Mouse (Mus musculus): ENCODE results near the gene Tspan9. TPM values are rescaled to one million over a fixed set of nuclear protein-coding genes. Genes with fewer than 3 reads are reported as not detected.
A peak's percentile ranks its signal among the peaks of the same experiment; 100 is the strongest.

Gene Tspan9
- polyA plus RNA-seq, 1 experiment from 2014 or later: 102 TPM

- no peak for ATAC-seq
- H3K9ac ChIP-seq: no peak overlapping the region
- no peaks in the 10 kb centered on the region for H3K27me3 ChIP-seq (replicated peaks)
- no peaks in the 10 kb centered on the region for H3K9me3 ChIP-seq
- no peak overlapping the region for H3K27ac ChIP-seq
- H3K4me3 ChIP-seq (replicated peaks): no peak overlapping the region
- no peak overlapping the region for H3K4me2 ChIP-seq (replicated peaks)
- H3K4me1 ChIP-seq (replicated peaks): peaks cover 19% of the 10 kb centered on the region
- H3K36me3 ChIP-seq: no peaks in the 10 kb centered on the region
- 88% methylated on average over 8 of the region's 8 CpGs for WGBS
These were observed 117.4 kb downstream of the Tspan9 start for GRCm38 (mm10) chr6:128025997-128026396.

DNA sequence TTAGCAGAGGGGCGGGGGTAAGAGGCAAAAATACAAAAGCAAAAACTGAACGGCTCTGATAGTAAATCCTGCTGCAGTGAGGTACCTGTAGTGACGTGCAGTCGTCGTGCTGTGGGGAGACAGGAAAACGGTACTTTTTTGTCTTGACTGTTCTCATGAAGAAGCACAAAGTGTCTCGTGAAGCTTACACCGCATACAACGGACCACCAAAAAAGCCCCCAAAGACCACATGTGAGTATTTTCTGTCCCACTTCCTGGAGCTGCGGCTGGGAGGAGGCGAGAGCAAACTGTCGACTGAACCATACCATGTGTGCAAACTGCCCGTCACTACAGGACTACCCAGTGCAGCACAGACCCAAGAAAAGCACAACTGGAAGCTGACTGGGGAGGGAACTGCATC is 117.8 kb downstream of the Tspan9 start:
- H3K36me3 ChIP-seq: no peaks in the 10 kb centered on the region
- H3K27ac ChIP-seq: no peak overlapping the region
- ATAC-seq: no peak
- H3K4me2 ChIP-seq (replicated peaks): no peak overlapping the region
- H3K4me1 ChIP-seq (replicated peaks): peaks cover 21% of the 10 kb centered on the region
- no peak overlapping the region for H3K4me3 ChIP-seq (replicated peaks)
- no peaks in the 10 kb centered on the region for H3K9me3 ChIP-seq
- H3K9ac ChIP-seq: no peak overlapping the region
- H3K27me3 ChIP-seq (replicated peaks): no peaks in the 10 kb centered on the region
- WGBS: 82% methylated on average over 13 of the region's 13 CpGs

GRCm38 (mm10) chr6:128022207-128022606 is 121.2 kb downstream of the Tspan9 start:
- Histone ChIP-seq H3K27me3 (replicated peaks) (no peaks in the 10 kb centered on the region), H3K27ac (peak overlapping the region; percentile 75), H3K9ac (0 out of 2 replicates have a peak overlapping the region, but pooled peaks have one; percentile 12), H3K9me3 (no peaks in the 10 kb centered on the region), H3K4me2 (replicated peaks) (no peak overlapping the region), H3K4me1 (replicated peaks) (peaks cover 21% of the 10 kb centered on the region), H3K36me3 (no peaks in the 10 kb centered on the region), H3K4me3 (replicated peaks) (no peak overlapping the region)
- WGBS: 47% methylated on average over 6 of the region's 6 CpGs
- ATAC-seq: no peak

- Histone ChIP-seq H3K36me3 (no peaks in the 10 kb centered on the region), H3K27ac (peak overlapping the region; percentile 75), H3K4me2 (replicated peaks) (0 out of 2 replicates have a peak overlapping the region, but pooled peaks have one; percentile 3), H3K9ac (no peak overlapping the region; the same call in 1 of the 2 replicates), H3K4me1 (replicated peaks) (peaks cover 21% of the 10 kb centered on the region), H3K27me3 (replicated peaks) (no peaks in the 10 kb centered on the region), H3K4me3 (replicated peaks) (no peak overlapping the region), H3K9me3 (no peaks in the 10 kb centered on the region)
- ATAC-seq: no peak
- WGBS: 70% methylated on average over 5 of the region's 5 CpGs
These were observed 121.5 kb downstream of the Tspan9 start for GRCm38 (mm10) chr6:128021931-128022202.

DNA sequence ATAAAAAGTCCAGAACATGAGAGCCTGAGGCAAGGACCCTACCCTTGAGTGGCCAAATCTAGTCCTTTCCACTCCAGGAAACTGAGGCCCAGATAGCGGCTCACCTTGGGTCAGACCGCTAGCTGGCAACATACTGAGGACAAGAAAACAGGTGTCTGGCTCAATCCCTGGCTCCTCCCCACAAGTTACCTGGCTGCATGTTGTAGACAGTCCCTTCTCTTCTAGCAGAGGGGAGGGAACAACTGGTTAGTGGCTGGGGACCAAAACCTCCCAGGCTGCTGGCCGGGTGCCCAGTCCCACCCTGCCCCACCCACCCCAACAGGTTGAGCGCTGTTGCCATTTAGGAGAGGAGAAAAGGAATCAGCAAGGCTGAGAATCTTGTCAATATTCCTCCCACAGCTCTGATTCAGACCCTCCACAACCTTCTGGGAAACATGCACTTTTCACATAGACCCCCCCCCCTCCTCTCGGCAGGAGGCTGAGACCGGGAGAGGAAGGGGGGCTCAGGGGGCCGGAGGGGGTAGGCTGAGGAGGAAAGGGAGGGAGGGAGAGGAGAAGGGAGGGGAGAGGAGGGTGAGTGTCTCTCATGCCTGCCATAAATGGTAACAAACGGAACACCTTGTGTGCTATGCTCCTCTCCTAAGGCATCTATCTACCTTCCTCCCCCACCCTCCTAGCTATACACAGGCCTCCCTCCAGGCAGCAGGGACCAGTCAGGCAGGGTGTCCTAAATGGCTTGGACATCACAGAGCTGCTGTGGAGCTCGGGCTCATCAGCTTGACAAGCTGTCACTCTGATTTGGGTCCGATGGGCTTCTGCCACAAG is 122.1 kb downstream of the Tspan9 start:
- H3K36me3 ChIP-seq: no peaks in the 10 kb centered on the region
- no peak overlapping the region; the same call in 1 of the 2 replicates for H3K9ac ChIP-seq
- H3K27ac ChIP-seq: peak overlapping the region; percentile 75
- H3K9me3 ChIP-seq: no peaks in the 10 kb centered on the region
- ATAC-seq: peak; percentile 74
- peaks cover 21% of the 10 kb centered on the region for H3K4me1 ChIP-seq (replicated peaks)
- WGBS: 30% methylated on average over 9 of the region's 10 CpGs
- no peak overlapping the region for H3K4me3 ChIP-seq (replicated peaks)
- no peaks in the 10 kb centered on the region for H3K27me3 ChIP-seq (replicated peaks)
- H3K4me2 ChIP-seq (replicated peaks): 0 out of 2 replicates have a peak overlapping the region, but pooled peaks have one; percentile 3

DNA sequence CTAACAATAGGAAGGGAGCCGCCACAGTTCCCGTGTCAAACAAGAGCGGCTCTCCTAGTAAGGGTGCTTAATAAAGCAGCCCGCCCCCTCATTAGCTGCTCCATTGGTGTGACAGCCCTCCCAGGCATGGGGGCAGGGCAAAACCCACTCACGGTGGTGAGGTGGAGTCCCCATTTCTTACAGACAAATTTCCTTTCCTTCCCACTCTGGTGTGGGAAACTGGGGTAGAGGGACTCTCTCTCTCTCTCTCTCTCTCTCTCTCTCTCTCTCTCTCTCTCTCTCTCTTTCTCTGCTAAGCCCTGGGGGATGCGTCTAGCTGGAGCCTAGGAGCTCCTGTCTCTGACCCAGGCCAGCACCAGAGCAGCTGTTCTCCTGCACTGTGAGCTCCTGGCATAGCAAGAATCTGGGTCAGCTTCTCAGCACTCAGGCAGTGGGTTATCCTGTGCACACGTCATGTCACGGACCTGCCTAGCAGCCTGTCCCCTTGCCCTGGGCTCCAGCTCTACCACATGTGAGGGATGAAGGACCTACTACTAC is 122.8 kb downstream of the Tspan9 start:
- 50% methylated on average over 8 of the region's 8 CpGs for WGBS

DNA sequence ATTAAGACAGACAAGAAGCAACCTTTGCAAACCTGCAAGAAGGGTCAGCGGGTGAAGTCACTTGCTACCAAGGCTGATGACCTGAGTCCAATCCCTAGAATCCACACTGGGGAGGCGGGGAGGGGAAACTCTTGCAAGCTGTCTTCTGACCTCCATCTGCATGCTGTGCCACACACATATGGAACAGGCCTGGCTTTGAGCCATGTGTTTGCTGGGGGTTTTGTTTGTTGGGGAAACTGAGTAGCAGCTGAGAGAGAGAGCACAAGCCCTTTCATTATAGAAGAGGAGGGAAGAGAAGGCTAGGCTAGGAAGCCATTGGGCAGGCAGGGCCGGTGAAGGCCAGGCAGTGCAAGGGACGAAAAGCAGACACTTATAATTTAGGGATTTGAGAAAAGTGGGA is 123.3 kb downstream of the Tspan9 start:
- H3K27ac ChIP-seq: peak overlapping the region; percentile 75; the same call in 1 of the 2 replicates
- ATAC-seq: no peak
- 71% methylated on average over 4 of the region's 4 CpGs for WGBS
- no peak overlapping the region for H3K9ac ChIP-seq
- H3K4me3 ChIP-seq (replicated peaks): no peak overlapping the region
- H3K36me3 ChIP-seq: no peaks in the 10 kb centered on the region
- H3K4me2 ChIP-seq (replicated peaks): no peak overlapping the region
- H3K9me3 ChIP-seq: no peaks in the 10 kb centered on the region
- H3K4me1 ChIP-seq (replicated peaks): peaks cover 21% of the 10 kb centered on the region
- no peaks in the 10 kb centered on the region for H3K27me3 ChIP-seq (replicated peaks)

More for the DNA sequence above, 122.8 kb downstream of the Tspan9 start:
- Histone ChIP-seq H3K36me3 (no peaks in the 10 kb centered on the region), H3K9me3 (no peaks in the 10 kb centered on the region), H3K4me3 (replicated peaks) (no peak overlapping the region), H3K4me2 (replicated peaks) (no peak overlapping the region), H3K27me3 (replicated peaks) (no peaks in the 10 kb centered on the region), H3K4me1 (replicated peaks) (peaks cover 21% of the 10 kb centered on the region), H3K9ac (no peak overlapping the region), H3K27ac (peak overlapping the region; percentile 75)
- peak; percentile 50 for ATAC-seq

- peaks cover 21% of the 10 kb centered on the region for H3K4me1 ChIP-seq (replicated peaks)
- H3K9me3 ChIP-seq: no peaks in the 10 kb centered on the region
- ATAC-seq: peak; percentile 57
- H3K27ac ChIP-seq: no peak overlapping the region
- no peaks in the 10 kb centered on the region for H3K27me3 ChIP-seq (replicated peaks)
- no peak overlapping the region for H3K4me2 ChIP-seq (replicated peaks)
- no peak overlapping the region for H3K4me3 ChIP-seq (replicated peaks)
- H3K9ac ChIP-seq: no peak overlapping the region
- no peaks in the 10 kb centered on the region for H3K36me3 ChIP-seq
- 82% methylated on average over 7 of the region's 7 CpGs for WGBS
These were observed 124.3 kb downstream of the Tspan9 start for GRCm38 (mm10) chr6:128019119-128019518.

- H3K36me3 ChIP-seq: no peaks in the 10 kb centered on the region
- H3K27me3 ChIP-seq (replicated peaks): no peaks in the 10 kb centered on the region
- H3K4me3 ChIP-seq (replicated peaks): no peak overlapping the region
- H3K9ac ChIP-seq: no peak overlapping the region
- H3K27ac ChIP-seq: no peak overlapping the region
- H3K4me1 ChIP-seq (replicated peaks): peaks cover 20% of the 10 kb centered on the region
- ATAC-seq: no peak
- H3K9me3 ChIP-seq: no peaks in the 10 kb centered on the region
- no peak overlapping the region for H3K4me2 ChIP-seq (replicated peaks)
- 83% methylated on average over 7 of the region's 7 CpGs for WGBS
These were observed 128.1 kb downstream of the Tspan9 start for GRCm38 (mm10) chr6:128015304-128015703.

GRCm38 (mm10) chr6:128011781-128012180 is 131.6 kb downstream of the Tspan9 start:
- Histone ChIP-seq H3K4me1 (replicated peaks) (peaks cover 44% of the 10 kb centered on the region), H3K4me3 (replicated peaks) (no peak overlapping the region), H3K36me3 (no peaks in the 10 kb centered on the region), H3K9me3 (no peaks in the 10 kb centered on the region), H3K4me2 (replicated peaks) (no peak overlapping the region), H3K27ac (0 out of 2 replicates have a peak overlapping the region, but pooled peaks have one; percentile 64), H3K9ac (no peak overlapping the region), H3K27me3 (replicated peaks) (no peaks in the 10 kb centered on the region)
- no peak for ATAC-seq
- 64% methylated on average over 17 of the region's 17 CpGs for WGBS

- H3K4me2 ChIP-seq (replicated peaks): no peak overlapping the region
- peaks cover 44% of the 10 kb centered on the region for H3K4me1 ChIP-seq (replicated peaks)
- H3K27me3 ChIP-seq (replicated peaks): no peaks in the 10 kb centered on the region
- WGBS: 65% methylated on average over 13 of the region's 13 CpGs
- ATAC-seq: peak; percentile 58
- H3K4me3 ChIP-seq (replicated peaks): no peak overlapping the region
- no peaks in the 10 kb centered on the region for H3K9me3 ChIP-seq
- H3K36me3 ChIP-seq: no peaks in the 10 kb centered on the region
- peak overlapping the region; percentile 64; the same call in 1 of the 2 replicates for H3K27ac ChIP-seq
- no peak overlapping the region for H3K9ac ChIP-seq
These were observed 132.3 kb downstream of the Tspan9 start for GRCm38 (mm10) chr6:128011071-128011477.

- no peak overlapping the region for H3K9ac ChIP-seq
- H3K27ac ChIP-seq: 0 out of 2 replicates have a peak overlapping the region, but pooled peaks have one; percentile 39
- no peaks in the 10 kb centered on the region for H3K9me3 ChIP-seq
- no peaks in the 10 kb centered on the region for H3K36me3 ChIP-seq
- no peaks in the 10 kb centered on the region for H3K27me3 ChIP-seq (replicated peaks)
- ATAC-seq: peak; percentile 65
- H3K4me1 ChIP-seq (replicated peaks): peaks cover 44% of the 10 kb centered on the region
- no peak overlapping the region for H3K4me2 ChIP-seq (replicated peaks)
- no peak overlapping the region for H3K4me3 ChIP-seq (replicated peaks)
- WGBS: 59% methylated on average over 11 of the region's 11 CpGs
These were observed 133.0 kb downstream of the Tspan9 start for GRCm38 (mm10) chr6:128010135-128010971.

All from intestine, embryonic 15.5 days (tissue).